Mouse (Mus musculus) forebrain, embryonic 11.5 days (tissue): ENCODE results near the gene Dglucy. TPM values are rescaled to one million over a fixed set of nuclear protein-coding genes. Genes with fewer than 3 reads are reported as not detected.
A peak's percentile ranks its signal among the peaks of the same experiment; 100 is the strongest.

Source experiments
- ATAC-seq: fragments of 200-750 bp; cut with Nextera tagmentation; replicated peaks from 2 replicates; pipeline ENCODE4 v1.8.0; 2017; ENCODE audit warnings: moderate TSS enrichment; ENCODE audit not compliant: low FRiP score
- DNase-seq: peaks from one replicate; pipeline ENCODE4 v3.0.0-alpha.2; 2017; ENCODE audit warnings: low spot score
- H3K27ac ChIP-seq: fragments of 300-500 bp; sonication (generic); 2 replicates; pipeline ENCODE4 v1.5.1; 2014; ENCODE audit warnings: low read depth, low read length
- H3K27me3 ChIP-seq: fragments of 300-500 bp; sonication (generic); 2 replicates; pipeline ENCODE4 v1.6.1; 2014; ENCODE audit warnings: mild to moderate bottlenecking, low read length, mixed read lengths; ENCODE audit not compliant: control insufficient read depth, insufficient read depth
- H3K36me3 ChIP-seq: fragments of 300-500 bp; sonication (generic); 2 replicates; pipeline ENCODE4 v1.6.1; 2014; ENCODE audit warnings: mild to moderate bottlenecking, low read length, moderate library complexity, mixed read lengths; ENCODE audit not compliant: control insufficient read depth, insufficient read depth
- H3K4me1 ChIP-seq: fragments of 300-500 bp; sonication (generic); replicated peaks from 2 replicates; pipeline ENCODE4 v1.6.1; 2014; ENCODE audit warnings: low read length, mixed read lengths; ENCODE audit not compliant: control insufficient read depth, insufficient read depth
- H3K4me2 ChIP-seq: fragments of 300-500 bp; sonication (generic); 2 replicates; pipeline ENCODE4 v1.6.1; 2014; ENCODE audit warnings: low read depth, mild to moderate bottlenecking, low read length, moderate library complexity, mixed read lengths; ENCODE audit not compliant: severe bottlenecking
- H3K4me3 ChIP-seq: fragments of 300-500 bp; sonication (generic); 2 replicates; pipeline ENCODE4 v1.5.1; 2014; ENCODE audit warnings: low read depth, low read length
- H3K9ac ChIP-seq: fragments of 300-500 bp; sonication (generic); 2 replicates; pipeline ENCODE4 v1.6.1; 2014; ENCODE audit warnings: low read length
- H3K9me3 ChIP-seq: fragments of 300-500 bp; sonication (generic); 2 replicates; pipeline ENCODE4 v1.6.1; 2016; ENCODE audit warnings: low read length, mixed read lengths; ENCODE audit not compliant: control insufficient read depth
- WGBS: fragments of 180-500 bp; shearing (Covaris S2); extraction: QIAGEN DNeasy Blood & Tissue Kit; methylation state at CpG from one replicate; pipeline ENCODE4 v1.1.7; 2014; 5-methylcytosine and 5-hydroxymethylcytosine counted together
- polyA plus RNA-seq: library from polyadenylated mRNA; unstranded; fragments of >200 nt; fragmentation: Nextera tagmentation; extraction: Ambion mirVana; gene quantifications from 2 replicates; pipeline ENCODE4 v1.2.1, GENCODE M21; 2014

Dglucy gene
- polyA plus RNA-seq, 1 experiment from 2014 or later, result 0.87 TPM

- ATAC-seq (no peak), DNase-seq (no peak)
- no peaks in the 10 kb centered on the region for H3K4me1 ChIP-seq
- H3K4me3 ChIP-seq, result no peak overlapping the region
- no peaks in the 10 kb centered on the region for H3K9me3 ChIP-seq
- H3K4me2 ChIP-seq, result no peak overlapping the region
- H3K27ac ChIP-seq, result no peak overlapping the region
- WGBS, result 94% methylated on average over 2 of the region's 2 CpGs
- no peak overlapping the region for H3K9ac ChIP-seq
- no peaks in the 10 kb centered on the region for H3K27me3 ChIP-seq
- H3K36me3 ChIP-seq, result no peaks in the 10 kb centered on the region
Observed at GRCm38 (mm10) chr12:100813901-100814300, 35.0 kb downstream of the Dglucy start.

GRCm38 (mm10) chr12:100814671-100815070, 35.8 kb downstream of the Dglucy start:
- Histone ChIP-seq H3K4me3 (no peak overlapping the region), H3K27ac (no peak overlapping the region), H3K36me3 (no peaks in the 10 kb centered on the region), H3K27me3 (no peaks in the 10 kb centered on the region), H3K9me3 (no peaks in the 10 kb centered on the region), H3K4me1 (no peaks in the 10 kb centered on the region), H3K9ac (no peak overlapping the region), H3K4me2 (no peak overlapping the region)
- no peak for ATAC-seq
- no peak for DNase-seq
- 81% methylated on average over 3 of the region's 3 CpGs for WGBS

- ATAC-seq (no peak), DNase-seq (no peak)
- Histone ChIP-seq H3K9ac (no peak overlapping the region), H3K4me2 (no peak overlapping the region), H3K4me3 (no peak overlapping the region), H3K27ac (no peak overlapping the region), H3K4me1 (no peaks in the 10 kb centered on the region), H3K9me3 (no peaks in the 10 kb centered on the region), H3K27me3 (no peaks in the 10 kb centered on the region), H3K36me3 (no peaks in the 10 kb centered on the region)
- WGBS, result 95% methylated on average over 5 of the region's 5 CpGs
Observed at GRCm38 (mm10) chr12:100816906-100817305, 38.0 kb downstream of the Dglucy start.

GRCm38 (mm10) chr12:100819965-100820364, 41.1 kb downstream of the Dglucy start:
- Histone ChIP-seq H3K9ac (no peak overlapping the region), H3K27ac (no peak overlapping the region), H3K4me2 (no peak overlapping the region), H3K27me3 (no peaks in the 10 kb centered on the region), H3K4me1 (no peaks in the 10 kb centered on the region), H3K9me3 (no peaks in the 10 kb centered on the region), H3K4me3 (no peak overlapping the region), H3K36me3 (no peaks in the 10 kb centered on the region)
- DNase-seq, result no peak
- no peak for ATAC-seq

- Histone ChIP-seq H3K4me2 (no peak overlapping the region), H3K27ac (no peak overlapping the region), H3K9me3 (no peaks in the 10 kb centered on the region), H3K4me1 (peaks cover 5% of the 10 kb centered on the region; the same call in 1 of the 2 replicates), H3K9ac (no peak overlapping the region), H3K4me3 (no peak overlapping the region), H3K36me3 (no peaks in the 10 kb centered on the region), H3K27me3 (peaks cover 2% of the 10 kb centered on the region; the same call in 1 of the 2 replicates)
- ATAC-seq (no peak), DNase-seq (no peak)
- 73% methylated on average over 2 of the region's 2 CpGs for WGBS
Observed at GRCm38 (mm10) chr12:100831021-100831420, 52.2 kb downstream of the Dglucy start.

GRCm38 (mm10) chr12:100831629-100832325, 52.9 kb downstream of the Dglucy start:
- DNase-seq (no peak), ATAC-seq (peak; percentile 42; the same call in 1 of the 2 replicates)
- Histone ChIP-seq H3K4me3 (no peak overlapping the region), H3K36me3 (no peaks in the 10 kb centered on the region), H3K9me3 (no peaks in the 10 kb centered on the region), H3K9ac (no peak overlapping the region), H3K4me2 (no peak overlapping the region), H3K4me1 (peaks cover 5% of the 10 kb centered on the region; the same call in 1 of the 2 replicates), H3K27ac (no peak overlapping the region), H3K27me3 (peaks cover 2% of the 10 kb centered on the region; the same call in 1 of the 2 replicates)
- 11% methylated on average over 8 of the region's 8 CpGs for WGBS

- ATAC-seq, result no peak
Observed at GRCm38 (mm10) chr12:100837208-100837607, 58.4 kb downstream of the Dglucy start.

GRCm38 (mm10) chr12:100839079-100839600, 60.3 kb downstream of the Dglucy start:
- no peaks in the 10 kb centered on the region for H3K36me3 ChIP-seq
- no peak overlapping the region for H3K27ac ChIP-seq
- H3K4me3 ChIP-seq, result no peak overlapping the region
- H3K4me1 ChIP-seq, result no peaks in the 10 kb centered on the region
- WGBS, result 29% methylated on average over 8 of the region's 8 CpGs
- H3K9me3 ChIP-seq, result no peaks in the 10 kb centered on the region
- H3K4me2 ChIP-seq, result no peak overlapping the region
- ATAC-seq, result no peak
- DNase-seq, result no peak
- H3K9ac ChIP-seq, result no peak overlapping the region
- H3K27me3 ChIP-seq, result no peaks in the 10 kb centered on the region; the same call in 1 of the 2 replicates

More at GRCm38 (mm10) chr12:100837208-100837607, 58.4 kb downstream of the Dglucy start:
- no peak overlapping the region for H3K27ac ChIP-seq
- peaks cover 2% of the 10 kb centered on the region; the same call in 1 of the 2 replicates for H3K27me3 ChIP-seq
- H3K9me3 ChIP-seq, result no peaks in the 10 kb centered on the region
- H3K9ac ChIP-seq, result no peak overlapping the region
- no peak overlapping the region for H3K4me3 ChIP-seq
- DNase-seq, result no peak
- 96% methylated on average over 3 of the region's 3 CpGs for WGBS
- no peak overlapping the region for H3K4me2 ChIP-seq
- no peaks in the 10 kb centered on the region for H3K36me3 ChIP-seq
- no peaks in the 10 kb centered on the region for H3K4me1 ChIP-seq

- H3K36me3 ChIP-seq, result no peaks in the 10 kb centered on the region
- H3K9ac ChIP-seq, result no peak overlapping the region
- H3K4me2 ChIP-seq, result no peak overlapping the region
- H3K4me3 ChIP-seq, result no peak overlapping the region
- H3K4me1 ChIP-seq, result no peaks in the 10 kb centered on the region
- ATAC-seq (no peak), DNase-seq (no peak)
- WGBS, result 79% methylated on average over 6 of the region's 6 CpGs
- H3K27ac ChIP-seq, result no peak overlapping the region
- no peaks in the 10 kb centered on the region; the same call in 1 of the 2 replicates for H3K27me3 ChIP-seq
- H3K9me3 ChIP-seq, result no peaks in the 10 kb centered on the region
Observed at GRCm38 (mm10) chr12:100839926-100840325, 61.1 kb downstream of the Dglucy start.
